Mouse (Mus musculus): ENCODE results near the gene Ccdc78.
A peak's percentile ranks its signal among the peaks of the same experiment; 100 is the strongest.

Gene Ccdc78

DNA sequence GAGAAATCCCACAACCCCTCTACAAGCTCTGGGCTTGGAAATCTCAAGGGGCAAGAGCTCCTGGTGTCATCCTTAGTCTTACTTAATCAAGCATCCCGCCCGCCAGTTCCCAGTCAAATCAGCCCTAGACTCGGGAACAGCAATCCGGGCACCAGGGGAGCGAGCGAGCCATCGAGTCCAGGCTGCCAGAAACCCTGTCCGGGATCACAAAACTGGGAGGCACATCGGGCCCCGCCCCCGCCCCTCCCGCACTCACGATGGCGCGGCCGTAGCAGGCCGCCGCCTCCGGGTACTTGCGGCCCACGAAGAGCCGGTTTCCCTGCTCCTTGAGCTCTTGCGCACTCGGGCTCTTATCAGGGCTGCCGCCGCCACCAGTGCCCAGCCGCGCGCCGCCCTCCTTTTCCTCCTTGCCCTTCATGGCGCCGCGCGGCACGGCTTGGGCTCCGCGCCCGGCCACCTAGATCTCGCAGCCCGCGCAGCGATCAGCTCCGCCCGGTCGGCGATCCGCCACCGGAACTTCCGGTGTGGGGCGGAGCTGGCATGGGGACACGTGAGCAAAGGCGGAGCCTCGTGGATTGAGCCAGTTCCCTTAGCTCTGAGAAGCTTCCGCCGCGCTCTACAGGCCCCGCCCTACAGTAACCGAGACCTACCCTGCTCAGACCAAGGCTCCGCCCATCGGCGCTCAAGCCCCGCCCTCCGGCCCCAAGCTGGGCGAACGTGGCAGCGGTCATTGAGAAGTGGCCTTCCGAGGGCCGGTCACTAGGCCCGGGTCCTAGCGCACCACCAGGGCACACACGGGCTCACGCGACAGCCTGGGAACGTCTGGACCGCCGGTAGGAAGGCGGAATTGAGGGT lies 46.3 kb downstream of the Ccdc78 start:
- peak; percentile 98 for DNase-seq (ENCODE audit: low read depth, low spot score)

DNA sequence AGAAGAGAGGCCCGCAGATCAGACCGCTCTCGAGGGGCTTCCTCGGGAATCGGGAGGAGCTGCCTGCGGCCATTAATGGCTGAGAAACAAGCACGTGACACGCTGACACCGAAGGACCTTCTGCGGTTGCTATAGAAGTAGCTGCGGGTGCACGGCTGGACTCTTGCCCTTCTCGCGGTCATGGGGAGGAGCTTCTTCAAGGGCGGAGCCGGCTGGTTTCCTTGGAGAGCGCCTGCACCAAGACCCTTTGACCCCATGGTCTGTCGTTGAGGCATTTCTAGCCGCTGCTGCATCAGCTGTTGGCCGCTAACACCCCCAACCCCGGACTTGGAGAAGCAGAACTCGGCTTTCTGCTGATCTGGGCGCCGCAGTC lies 46.9 kb downstream of the Ccdc78 start, which contains the start of gene Stub1:
Stub1 (minus strand) TSS at position 114 of the 373 bp plus-strand sequence.
- DNase-seq (ENCODE audit: low read depth, low spot score) = no peak

GRCm38 (mm10) chr17:25833961-25834594 lies 47.7 kb downstream of the Ccdc78 start:
- DNase-seq (ENCODE audit: low read depth, low spot score) = no peak

DNA sequence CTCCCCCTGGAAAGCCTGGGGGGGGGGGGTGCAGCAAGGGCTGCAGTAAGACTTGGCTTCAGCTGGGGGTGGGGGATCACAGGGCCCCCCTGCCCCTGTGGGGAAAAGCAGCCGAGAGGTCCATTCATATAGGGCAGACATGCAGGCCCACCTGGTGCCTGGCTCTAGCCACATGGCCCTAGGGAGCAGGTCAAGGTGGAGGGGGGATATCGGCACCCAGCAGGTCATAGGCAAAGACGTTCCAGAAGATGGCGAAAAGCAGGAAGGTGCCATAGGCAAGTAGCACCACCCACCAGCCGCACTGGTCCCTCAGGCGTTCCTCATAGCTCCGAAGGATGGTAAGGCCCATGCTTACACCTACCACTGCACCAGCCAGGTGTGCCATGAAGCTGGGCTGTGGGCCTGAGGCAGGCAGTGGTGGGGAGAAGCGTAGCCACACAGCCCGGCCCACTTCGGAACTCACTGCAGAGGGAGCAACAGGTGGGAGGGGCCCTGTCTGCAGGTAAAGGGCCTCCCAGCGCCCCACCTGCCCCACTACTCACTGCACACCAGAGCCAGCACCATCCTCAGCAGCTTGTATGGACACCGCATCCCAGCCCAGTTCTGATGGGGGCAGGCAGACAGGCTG lies 48.3 kb downstream of the Ccdc78 start:
- DNase-seq (ENCODE audit: low read depth, low spot score) = no peak

GRCm38 (mm10) chr17:25835301-25835700 lies 48.9 kb downstream of the Ccdc78 start:
- DNase-seq (ENCODE audit: low read depth, low spot score) = no peak

DNA sequence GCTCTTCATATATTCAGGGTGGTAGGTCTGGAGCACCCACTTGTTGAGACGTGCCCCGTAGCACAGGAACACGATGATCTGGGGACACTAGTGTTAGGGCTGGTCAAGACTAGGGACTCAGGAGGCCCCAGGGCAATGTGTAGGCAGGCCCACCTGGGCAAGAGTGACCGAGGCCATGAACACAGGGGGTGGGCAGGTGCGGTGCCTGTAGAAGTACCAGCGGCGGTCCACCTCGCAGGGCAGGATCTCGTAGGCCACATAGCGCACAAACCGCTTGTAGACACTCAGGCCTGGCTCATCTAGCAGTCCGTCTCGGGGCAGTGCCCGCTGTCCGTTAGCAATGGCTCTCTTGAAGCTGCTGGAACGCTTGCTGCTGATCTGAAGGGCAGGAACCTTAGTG lies 49.4 kb downstream of the Ccdc78 start:
- no peak for DNase-seq (ENCODE audit: low read depth, low spot score)

DNA sequence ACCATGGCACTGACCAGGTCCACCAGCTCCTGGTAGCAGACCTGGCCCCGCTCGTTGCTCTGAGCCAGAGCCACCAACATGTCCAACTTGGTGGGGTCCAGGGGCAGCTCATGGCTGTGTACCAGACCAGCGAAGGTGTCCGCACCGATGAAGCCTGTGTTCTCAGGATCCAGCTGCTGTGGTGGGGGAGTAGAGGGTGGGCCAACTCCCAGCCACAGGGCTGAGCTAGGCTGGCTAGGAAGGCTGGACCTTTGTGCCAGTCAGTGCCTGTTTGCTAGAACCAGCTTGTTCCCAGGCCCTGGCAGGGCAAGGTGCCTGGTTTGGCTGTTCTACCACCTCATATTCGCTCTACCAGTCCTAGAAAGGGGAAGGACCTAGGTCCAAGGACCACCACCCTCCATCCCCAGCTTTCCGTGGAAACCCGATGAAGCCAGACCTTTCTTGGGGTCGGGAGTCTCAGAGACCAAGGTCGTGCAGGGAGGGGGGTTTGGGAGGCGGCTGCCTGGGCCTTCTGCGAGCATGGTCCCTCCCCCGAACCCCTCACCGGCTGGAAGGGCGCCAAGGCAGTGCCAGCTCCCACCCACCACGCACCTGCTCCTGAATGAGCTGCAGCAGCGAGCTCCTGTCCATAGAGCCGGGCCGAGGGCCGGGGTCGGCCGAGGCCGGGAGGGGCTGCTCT lies 50.2 kb downstream of the Ccdc78 start:
- DNase-seq (ENCODE audit: low read depth, low spot score) = no peak

DNA sequence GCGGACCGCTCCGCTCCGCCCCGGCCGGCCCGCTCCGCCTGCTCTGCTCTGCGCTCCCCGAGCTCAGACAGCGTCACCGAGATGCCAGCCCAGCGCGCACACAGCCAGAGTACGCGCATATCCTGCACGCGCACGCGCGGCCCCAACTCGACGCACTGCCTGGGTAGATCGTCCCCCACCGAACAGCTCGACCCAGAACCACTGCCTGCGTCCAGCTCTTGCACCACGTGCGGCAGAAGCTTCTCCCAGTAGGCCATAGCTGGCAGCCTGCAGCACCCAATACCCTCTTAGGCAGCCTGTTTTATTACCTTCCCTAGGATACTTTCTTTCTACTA lies 50.7 kb downstream of the Ccdc78 start, which contains the start of gene Rhbdl1:
Rhbdl1 (minus strand) TSS at position 220 of the 335 bp plus-strand sequence.
- no peak for DNase-seq (ENCODE audit: low read depth, low spot score)

GRCm38 (mm10) chr17:25837533-25837932 lies 51.2 kb downstream of the Ccdc78 start:
- DNase-seq (ENCODE audit: low read depth, low spot score) = no peak

DNA sequence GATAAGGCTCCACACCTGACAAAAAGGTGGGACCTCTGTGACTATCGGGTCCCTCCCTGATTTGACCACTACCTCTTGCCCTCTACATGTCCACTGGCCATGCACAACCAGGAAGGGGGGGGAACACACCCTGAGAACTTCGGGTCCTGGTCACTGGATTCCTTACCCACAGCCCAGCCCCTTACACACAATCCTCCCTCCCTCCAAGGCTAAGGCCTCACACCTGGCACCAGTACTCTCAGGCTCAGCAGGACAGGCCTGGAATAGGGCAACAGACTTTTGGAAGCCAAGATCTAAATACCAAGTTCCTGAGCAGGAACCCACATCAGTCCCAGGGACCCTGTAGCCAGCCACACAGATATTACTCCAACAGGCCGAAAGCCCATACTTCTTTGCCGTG lies 52.5 kb downstream of the Ccdc78 start:
- no peak for DNase-seq (ENCODE audit: low read depth, low spot score)

- DNase-seq (ENCODE audit: low read depth, low spot score) = no peak
These were observed 53.3 kb downstream of the Ccdc78 start for GRCm38 (mm10) chr17:25839455-25840235.
